Mouse (Mus musculus): ENCODE measurements at regions not wholly inside any gene's neighbourhood (a gene's known extent, or its start where the extent isn't known, plus 50 kb on each side); places are given as distances from the start of the nearest gene placed in this dataset.

- intact Hi-C loops (cut with DNase I), result no loop called here
- no peak for DNase-seq
These were observed 182.9 kb upstream of the Gm12728 start for GRCm38 (mm10) chr4:105606731-105607130.

- intact Hi-C loops (cut with DNase I), result no loop called here
- peak in 1 of 2 experiments; percentile 10 for DNase-seq
These were observed 178.8 kb upstream of the Gm12728 start for GRCm38 (mm10) chr4:105610917-105611316.

GRCm38 (mm10) chr4:105614390-105614789 lies 175.3 kb upstream of the Gm12728 start:
- intact Hi-C loops (cut with DNase I), result no loop called here
- DNase-seq, result no peak

GRCm38 (mm10) chr4:105626371-105627320 lies 163.0 kb upstream of the Gm12728 start:
- DNase-seq, result peak; percentile 42 to 48
- intact Hi-C loops (cut with DNase I), result no loop called here

GRCm38 (mm10) chr4:105629581-105629980 lies 160.1 kb upstream of the Gm12728 start:
- no peak for DNase-seq
- intact Hi-C loops (cut with DNase I), result no loop called here

GRCm38 (mm10) chr4:105630595-105631369 lies 158.9 kb upstream of the Gm12728 start:
- intact Hi-C loops (cut with DNase I), result loop anchor here (10.0 kb wide), 1 partner anchor 476 kb away; the partner anchor contains the start of gene Plpp3
- DNase-seq, result no peak

- DNase-seq, result no peak
- intact Hi-C loops (cut with DNase I), result loop anchor here (10.0 kb wide), 1 partner anchor 478 kb away; the partner anchor contains the start of gene Plpp3
These were observed 156.9 kb upstream of the Gm12728 start for GRCm38 (mm10) chr4:105632581-105633358.

- no peak for DNase-seq
- intact Hi-C loops (cut with DNase I), result loop anchor here (10.0 kb wide), 1 partner anchor 479 kb away; the partner anchor contains the start of gene Plpp3
These were observed 155.9 kb upstream of the Gm12728 start for GRCm38 (mm10) chr4:105633789-105634188.

GRCm38 (mm10) chr4:105640793-105641192 lies 148.9 kb upstream of the Gm12728 start:
- DNase-seq, result no peak
- intact Hi-C loops (cut with DNase I), result no loop called here

GRCm38 (mm10) chr4:105641582-105641981 lies 148.1 kb upstream of the Gm12728 start:
- peak in 1 of 2 experiments; percentile 5 for DNase-seq
- intact Hi-C loops (cut with DNase I), result no loop called here

- intact Hi-C loops (cut with DNase I), result no loop called here
- DNase-seq, result no peak
These were observed 140.7 kb upstream of the Gm12728 start for GRCm38 (mm10) chr4:105648820-105649446.

- no peak for DNase-seq
- intact Hi-C loops (cut with DNase I), result no loop called here
These were observed 140.2 kb upstream of the Gm12728 start for GRCm38 (mm10) chr4:105649447-105649833.

- intact Hi-C loops (cut with DNase I), result loop anchor here (5.0 kb wide), 5 partner anchors 104 to 499 kb away; partner anchors contain the start of gene Plpp3
- DNase-seq, result no peak
These were observed 133.5 kb upstream of the Gm12728 start for GRCm38 (mm10) chr4:105656071-105656655.

- intact Hi-C loops (cut with DNase I), result loop anchor here (5.0 kb wide), 5 partner anchors 106 to 501 kb away; partner anchors contain the start of gene Plpp3
- DNase-seq, result peak in 1 of 2 experiments; percentile 18
These were observed 131.1 kb upstream of the Gm12728 start for GRCm38 (mm10) chr4:105658581-105658980.

GRCm38 (mm10) chr4:105676690-105677089 lies 113.0 kb upstream of the Gm12728 start:
- no peak for DNase-seq
- intact Hi-C loops (cut with DNase I), result no loop called here

- DNase-seq, result no peak
- intact Hi-C loops (cut with DNase I), result no loop called here
These were observed 99.0 kb upstream of the Gm12728 start for GRCm38 (mm10) chr4:105690716-105691115.

- DNase-seq, result no peak
These were observed 97.3 kb upstream of the Gm12728 start for GRCm38 (mm10) chr4:105692380-105692779.

GRCm38 (mm10) chr4:105695895-105696294 lies 93.8 kb upstream of the Gm12728 start:
- intact Hi-C loops (cut with DNase I), result no loop called here
- no peak for DNase-seq

More at GRCm38 (mm10) chr4:105692380-105692779, 97.3 kb upstream of the Gm12728 start:
- intact Hi-C loops (cut with DNase I), result no loop called here

GRCm38 (mm10) chr4:105697123-105697522 lies 92.5 kb upstream of the Gm12728 start:
- intact Hi-C loops (cut with DNase I), result no loop called here
- DNase-seq, result no peak
